Mouse (Mus musculus): ENCODE measurements at regions not wholly inside any gene's neighbourhood (a gene's known extent, or its start where the extent isn't known, plus 50 kb on each side); places are given as distances from the start of the nearest gene placed in this dataset.

- 42% methylated on average over 13 of the region's 13 CpGs for WGBS
Measured at GRCm38 (mm10) chr4:12655457-12656228, 483.8 kb upstream of the Fam92a start.

GRCm38 (mm10) chr4:12654568-12655456, 483.0 kb upstream of the Fam92a start:
- 38% methylated on average over 12 of the region's 12 CpGs for WGBS
- Histone ChIP-seq H3K9ac (ENCODE audit: low read depth, low read length) (no peak overlapping the region), H3K4me3 (ENCODE audit: low read depth, low read length) (no peak overlapping the region), H3K4me2 (ENCODE audit: low read length) (peak overlapping the region; percentile 13; the same call in 1 of the 2 replicates), H3K4me1 (ENCODE audit: control insufficient read depth, insufficient read depth, low read length) (peaks cover 13% of the 10 kb centered on the region; the same call in 1 of the 2 replicates), H3K27ac (ENCODE audit: low read length) (peak overlapping the region; percentile 31; the same call in 1 of the 2 replicates), H3K36me3 (ENCODE audit: control insufficient read depth, insufficient read depth, low read length) (no peaks in the 10 kb centered on the region), H3K27me3 (ENCODE audit: control insufficient read depth, insufficient read depth, low read depth, low read length) (no peaks in the 10 kb centered on the region), H3K9me3 (replicated peaks; ENCODE audit: control insufficient read depth, low read length, poor library complexity, severe bottlenecking) (no peaks in the 10 kb centered on the region)
- ATAC-seq, result peak; percentile 63

More at GRCm38 (mm10) chr4:12655457-12656228, 483.8 kb upstream of the Fam92a start:
- Histone ChIP-seq H3K4me1 (ENCODE audit: control insufficient read depth, insufficient read depth, low read length) (peaks cover 13% of the 10 kb centered on the region; the same call in 1 of the 2 replicates), H3K36me3 (ENCODE audit: control insufficient read depth, insufficient read depth, low read length) (no peaks in the 10 kb centered on the region), H3K4me2 (ENCODE audit: low read length) (peak overlapping the region; percentile 13; the same call in 1 of the 2 replicates), H3K4me3 (ENCODE audit: low read depth, low read length) (no peak overlapping the region), H3K27me3 (ENCODE audit: control insufficient read depth, insufficient read depth, low read depth, low read length) (no peaks in the 10 kb centered on the region), H3K27ac (ENCODE audit: low read length) (peak overlapping the region; percentile 31), H3K9ac (ENCODE audit: low read depth, low read length) (no peak overlapping the region), H3K9me3 (replicated peaks; ENCODE audit: control insufficient read depth, low read length, poor library complexity, severe bottlenecking) (no peaks in the 10 kb centered on the region)
- peak; percentile 51 for ATAC-seq

DNA sequence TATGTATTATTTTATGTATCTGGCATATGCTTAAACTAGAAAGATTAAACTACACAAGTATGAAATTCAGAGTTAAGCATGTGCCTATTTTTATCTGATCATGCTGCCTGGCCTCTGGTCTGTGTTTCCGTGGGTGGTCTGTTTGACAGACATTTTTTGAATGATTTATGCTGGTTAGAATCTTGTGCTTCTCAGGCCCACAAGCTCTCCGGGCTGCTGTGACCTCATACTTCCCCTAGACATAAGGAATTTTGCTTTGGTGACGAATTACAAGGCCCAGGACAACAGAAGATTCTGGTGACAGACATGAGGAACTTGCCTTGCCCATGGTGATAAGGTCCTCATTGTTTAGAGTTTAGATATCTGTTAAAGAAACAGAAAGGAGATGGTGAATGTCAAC, 475.9 kb upstream of the Fam92a start:
- H3K9me3 ChIP-seq (replicated peaks; ENCODE audit: control insufficient read depth, low read length, poor library complexity, severe bottlenecking), result no peaks in the 10 kb centered on the region
- H3K27me3 ChIP-seq (ENCODE audit: control insufficient read depth, insufficient read depth, low read depth, low read length), result no peaks in the 10 kb centered on the region
- no peak for ATAC-seq
- WGBS, result 73% methylated on average over 3 of the region's 3 CpGs
- H3K4me3 ChIP-seq (ENCODE audit: low read depth, low read length), result no peak overlapping the region
- H3K27ac ChIP-seq (ENCODE audit: low read length), result no peak overlapping the region
- no peaks in the 10 kb centered on the region for H3K36me3 ChIP-seq (ENCODE audit: control insufficient read depth, insufficient read depth, low read length)
- H3K4me2 ChIP-seq (ENCODE audit: low read length), result no peak overlapping the region
- no peak overlapping the region for H3K9ac ChIP-seq (ENCODE audit: low read depth, low read length)
- no peaks in the 10 kb centered on the region for H3K4me1 ChIP-seq (ENCODE audit: control insufficient read depth, insufficient read depth, low read length)

- Histone ChIP-seq H3K36me3 (ENCODE audit: control insufficient read depth, insufficient read depth, low read length) (no peaks in the 10 kb centered on the region), H3K4me1 (ENCODE audit: control insufficient read depth, insufficient read depth, low read length) (no peaks in the 10 kb centered on the region), H3K4me3 (ENCODE audit: low read depth, low read length) (no peak overlapping the region), H3K9me3 (replicated peaks; ENCODE audit: control insufficient read depth, low read length, poor library complexity, severe bottlenecking) (no peaks in the 10 kb centered on the region), H3K4me2 (ENCODE audit: low read length) (no peak overlapping the region), H3K9ac (ENCODE audit: low read depth, low read length) (no peak overlapping the region), H3K27ac (ENCODE audit: low read length) (no peak overlapping the region), H3K27me3 (ENCODE audit: control insufficient read depth, insufficient read depth, low read depth, low read length) (no peaks in the 10 kb centered on the region)
- WGBS, result 23% methylated on average over 4 of the region's 4 CpGs
- ATAC-seq, result 0 out of 2 replicates have a peak, but pooled peaks have one; percentile 42
Measured at GRCm38 (mm10) chr4:12642525-12642928, 470.7 kb upstream of the Fam92a start.

DNA sequence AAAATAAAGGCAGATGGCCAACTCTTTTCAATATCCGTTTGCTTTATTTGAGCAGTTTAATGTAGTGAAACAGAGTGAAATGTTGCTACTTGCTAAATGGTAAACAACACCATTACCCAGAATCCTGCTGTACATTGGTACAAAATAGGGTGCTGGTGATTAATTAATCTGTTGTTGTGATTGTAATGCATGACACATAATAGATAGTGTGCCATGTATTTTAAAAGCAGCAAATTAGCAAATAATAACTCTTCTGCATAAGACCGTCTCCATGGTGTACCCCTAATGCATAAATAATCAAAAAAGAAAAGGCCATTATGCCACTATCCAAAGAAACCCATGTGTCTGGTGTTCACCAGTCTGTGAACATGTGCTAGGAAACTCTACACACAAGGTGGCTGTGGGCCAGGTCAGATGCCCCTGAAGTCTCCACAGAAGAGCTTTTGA, 457.6 kb upstream of the Fam92a start:
- ATAC-seq, result peak; percentile 58
- Histone ChIP-seq H3K36me3 (ENCODE audit: control insufficient read depth, insufficient read depth, low read length) (no peaks in the 10 kb centered on the region), H3K4me2 (ENCODE audit: low read length) (no peak overlapping the region), H3K4me3 (ENCODE audit: low read depth, low read length) (no peak overlapping the region), H3K9me3 (replicated peaks; ENCODE audit: control insufficient read depth, low read length, poor library complexity, severe bottlenecking) (no peaks in the 10 kb centered on the region), H3K9ac (ENCODE audit: low read depth, low read length) (no peak overlapping the region), H3K27me3 (ENCODE audit: control insufficient read depth, insufficient read depth, low read depth, low read length) (no peaks in the 10 kb centered on the region), H3K27ac (ENCODE audit: low read length) (no peak overlapping the region), H3K4me1 (ENCODE audit: control insufficient read depth, insufficient read depth, low read length) (no peaks in the 10 kb centered on the region)
- 16% methylated on average over 2 of the region's 2 CpGs for WGBS

GRCm38 (mm10) chr4:12628702-12629374, 457.0 kb upstream of the Fam92a start:
- Histone ChIP-seq H3K4me3 (ENCODE audit: low read depth, low read length) (no peak overlapping the region), H3K9me3 (replicated peaks; ENCODE audit: control insufficient read depth, low read length, poor library complexity, severe bottlenecking) (no peaks in the 10 kb centered on the region), H3K4me1 (ENCODE audit: control insufficient read depth, insufficient read depth, low read length) (no peaks in the 10 kb centered on the region), H3K4me2 (ENCODE audit: low read length) (no peak overlapping the region), H3K27me3 (ENCODE audit: control insufficient read depth, insufficient read depth, low read depth, low read length) (no peaks in the 10 kb centered on the region), H3K36me3 (ENCODE audit: control insufficient read depth, insufficient read depth, low read length) (no peaks in the 10 kb centered on the region), H3K27ac (ENCODE audit: low read length) (no peak overlapping the region), H3K9ac (ENCODE audit: low read depth, low read length) (no peak overlapping the region)
- ATAC-seq, result peak; percentile 51; the same call in 1 of the 2 replicates
- WGBS, result 19% methylated on average over 5 of the region's 5 CpGs

DNA sequence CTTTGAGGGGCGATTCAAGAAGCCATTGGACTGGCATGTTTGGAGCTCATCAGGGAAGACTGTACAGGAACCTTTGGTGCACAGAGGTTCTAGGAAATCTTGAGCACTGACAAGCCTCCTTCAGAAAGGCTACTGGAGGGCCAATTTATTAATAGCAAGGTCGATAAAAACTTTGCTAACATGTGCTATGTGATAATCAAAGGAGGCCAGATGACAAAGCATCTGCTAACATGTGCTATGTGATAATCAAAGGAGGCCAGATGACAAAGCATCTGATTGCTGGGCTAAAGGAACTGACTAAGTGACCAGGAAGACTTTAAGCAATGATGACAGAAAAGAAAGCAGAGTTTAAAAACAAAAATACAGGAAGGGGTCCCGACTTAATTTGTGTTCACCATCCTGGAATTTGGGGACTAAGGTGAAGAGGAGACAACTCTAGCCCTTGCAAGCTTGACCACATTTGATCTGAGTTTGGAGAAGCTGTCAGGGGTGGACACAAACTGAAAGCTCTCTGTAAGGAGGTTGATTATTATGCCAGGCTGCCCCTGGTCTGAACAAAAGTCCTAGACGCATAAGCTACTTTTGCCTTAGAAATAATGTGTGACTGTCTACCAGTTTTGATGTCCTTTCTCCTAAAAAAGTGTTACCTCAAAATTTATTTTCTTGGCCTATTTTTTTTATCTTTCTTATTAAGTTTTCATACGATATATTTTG, 455.5 kb upstream of the Fam92a start:
- no peak overlapping the region for H3K4me2 ChIP-seq (ENCODE audit: low read length)
- H3K27me3 ChIP-seq (ENCODE audit: control insufficient read depth, insufficient read depth, low read depth, low read length), result no peaks in the 10 kb centered on the region
- H3K4me1 ChIP-seq (ENCODE audit: control insufficient read depth, insufficient read depth, low read length), result no peaks in the 10 kb centered on the region
- ATAC-seq, result no peak
- H3K36me3 ChIP-seq (ENCODE audit: control insufficient read depth, insufficient read depth, low read length), result no peaks in the 10 kb centered on the region
- H3K9ac ChIP-seq (ENCODE audit: low read depth, low read length), result no peak overlapping the region
- no peak overlapping the region for H3K27ac ChIP-seq (ENCODE audit: low read length)
- no peak overlapping the region for H3K4me3 ChIP-seq (ENCODE audit: low read depth, low read length)
- WGBS, result 79% methylated on average over 5 of the region's 5 CpGs
- no peaks in the 10 kb centered on the region for H3K9me3 ChIP-seq (replicated peaks; ENCODE audit: control insufficient read depth, low read length, poor library complexity, severe bottlenecking)

DNA sequence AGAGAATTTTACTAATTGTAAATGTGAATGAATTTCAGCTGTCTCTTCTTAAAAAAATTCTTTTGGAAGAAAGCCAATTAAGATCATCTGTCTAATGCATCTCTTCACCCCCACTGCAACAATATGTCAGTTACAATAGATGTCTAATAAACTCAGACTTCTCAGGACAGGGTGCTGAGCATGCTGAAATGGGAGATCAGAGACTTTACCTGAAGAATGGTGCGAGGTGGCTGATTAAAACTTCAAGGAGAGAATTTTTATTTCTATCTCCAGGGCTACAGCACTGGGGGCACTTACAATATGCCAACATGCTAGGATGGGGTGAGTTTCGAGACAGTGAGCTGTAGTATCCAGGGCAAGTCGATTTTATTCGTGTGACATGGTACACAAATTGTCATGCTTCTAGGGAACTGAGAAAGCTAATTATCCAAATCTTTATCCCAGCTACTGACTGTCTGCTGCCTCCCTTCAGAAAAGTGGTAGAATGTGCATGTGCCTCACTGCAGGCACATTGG, 449.0 kb upstream of the Fam92a start:
- no peak overlapping the region for H3K4me3 ChIP-seq (ENCODE audit: low read depth, low read length)
- no peak overlapping the region for H3K4me2 ChIP-seq (ENCODE audit: low read length)
- ATAC-seq, result peak; percentile 85
- H3K36me3 ChIP-seq (ENCODE audit: control insufficient read depth, insufficient read depth, low read length), result no peaks in the 10 kb centered on the region
- H3K4me1 ChIP-seq (ENCODE audit: control insufficient read depth, insufficient read depth, low read length), result peaks cover 8% of the 10 kb centered on the region; the same call in 1 of the 2 replicates
- H3K27me3 ChIP-seq (ENCODE audit: control insufficient read depth, insufficient read depth, low read depth, low read length), result no peaks in the 10 kb centered on the region
- H3K27ac ChIP-seq (ENCODE audit: low read length), result peak overlapping the region; percentile 41; the same call in 1 of the 2 replicates
- WGBS, result 34% methylated on average over 4 of the region's 4 CpGs
- H3K9me3 ChIP-seq (replicated peaks; ENCODE audit: control insufficient read depth, low read length, poor library complexity, severe bottlenecking), result no peaks in the 10 kb centered on the region
- H3K9ac ChIP-seq (ENCODE audit: low read depth, low read length), result no peak overlapping the region
